Mouse (Mus musculus): ENCODE measurements around the gene Dynlrb2. TPM values are rescaled to one million over a fixed set of nuclear protein-coding genes. Genes with fewer than 3 reads are reported as not detected.

Gene Dynlrb2
- 1 to 10 TPM; 1.5 to 1.8 TPM for total RNA-seq (2021)
- long read RNA-seq, experiment 1, partial matches to known transcripts = 0 of 1 reads
- long read RNA-seq, experiment 1, other reads (novel, unspliced or antisense) = 0 of 1 reads
- long read RNA-seq, experiment 2, partial matches to known transcripts = 0 of 1 reads
- long read RNA-seq, experiment 2, other reads (novel, unspliced or antisense) = 0 of 1 reads

DNA sequence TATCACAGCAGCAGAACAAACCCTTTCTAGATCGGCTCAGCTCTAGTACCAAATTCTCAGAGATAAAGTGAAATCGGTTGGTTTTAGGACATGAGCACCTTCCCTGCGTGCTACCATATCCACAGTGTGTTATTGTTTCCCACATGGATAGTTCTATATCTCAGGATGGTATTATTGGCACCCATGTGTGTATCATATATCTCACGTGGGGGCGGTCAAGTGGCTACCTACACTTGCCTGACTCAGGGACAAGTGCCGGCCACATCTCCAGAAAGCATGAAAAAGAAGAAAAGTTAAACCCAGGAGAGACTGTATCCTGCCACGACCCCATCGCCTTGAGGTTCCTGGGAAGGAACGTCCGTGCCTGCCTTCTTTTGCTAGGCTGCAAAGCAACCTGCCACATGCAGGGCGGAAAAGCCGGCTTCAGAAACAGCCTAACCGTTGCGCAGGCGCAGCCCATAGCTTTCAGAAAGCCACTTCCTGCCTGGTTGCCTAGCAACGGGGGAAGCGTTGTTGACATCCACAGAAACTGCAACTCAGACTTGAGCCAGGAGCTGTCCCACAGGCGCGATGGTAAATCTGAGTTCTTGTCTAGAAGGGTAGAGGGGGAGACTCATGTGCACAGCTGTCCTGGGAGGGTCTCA lies at the start of gene Dynlrb2:
Gene Dynlrb2 (plus strand): TSS at position 498 of the 644 bp plus-strand sequence.
- DNase-seq (ENCODE audit: low spot score in 2 of 2) = peak; percentile 91 to 95

DNA sequence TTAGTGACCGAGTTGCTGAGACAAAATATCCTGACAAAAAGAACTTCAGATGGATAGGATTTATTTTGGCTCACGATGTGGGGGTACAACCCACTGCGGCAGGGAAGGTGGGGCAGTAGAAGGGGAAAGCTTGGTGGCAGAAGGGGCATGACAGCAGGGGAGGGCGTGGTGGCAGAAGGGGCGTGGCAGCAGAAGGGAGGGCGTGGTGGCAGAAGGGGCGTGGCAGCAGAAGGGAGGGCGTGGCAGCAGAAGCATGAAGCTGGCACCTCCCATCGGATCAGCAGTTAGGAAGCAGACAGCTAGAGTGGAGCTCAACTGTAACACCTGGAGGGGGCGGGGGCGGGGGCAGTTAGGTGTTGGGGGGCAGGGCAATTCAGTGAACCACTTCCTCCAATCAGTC lies 46.2 kb upstream of the Dynlrb2 start:
- DNase-seq (ENCODE audit: low spot score in 2 of 2) = no peak

DNA sequence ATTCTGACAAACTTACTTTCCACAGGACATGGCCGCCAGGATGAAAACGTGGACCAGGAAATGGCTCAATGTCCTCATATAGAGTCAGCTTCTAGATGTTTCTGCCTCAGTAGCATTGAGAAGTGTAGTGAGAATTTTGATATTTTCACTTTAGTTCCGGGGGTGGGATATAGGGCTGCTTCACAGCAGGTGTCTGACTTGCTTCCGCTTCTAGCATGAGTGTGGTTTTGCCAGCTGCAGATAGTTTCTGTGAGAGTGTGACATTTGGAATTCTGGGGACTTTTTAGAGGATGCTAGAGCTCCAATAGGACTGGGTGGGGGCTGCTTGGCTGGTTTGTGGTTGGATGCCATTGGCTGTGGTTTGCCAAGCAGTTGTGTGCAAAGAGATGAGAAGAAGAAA lies 43.3 kb upstream of the Dynlrb2 start:
- no peak for DNase-seq (ENCODE audit: low spot score in 2 of 2)

GRCm38 (mm10) chr8:116466586-116466985 lies 38.2 kb upstream of the Dynlrb2 start:
- DNase-seq (ENCODE audit: low spot score in 2 of 2) = no peak

DNA sequence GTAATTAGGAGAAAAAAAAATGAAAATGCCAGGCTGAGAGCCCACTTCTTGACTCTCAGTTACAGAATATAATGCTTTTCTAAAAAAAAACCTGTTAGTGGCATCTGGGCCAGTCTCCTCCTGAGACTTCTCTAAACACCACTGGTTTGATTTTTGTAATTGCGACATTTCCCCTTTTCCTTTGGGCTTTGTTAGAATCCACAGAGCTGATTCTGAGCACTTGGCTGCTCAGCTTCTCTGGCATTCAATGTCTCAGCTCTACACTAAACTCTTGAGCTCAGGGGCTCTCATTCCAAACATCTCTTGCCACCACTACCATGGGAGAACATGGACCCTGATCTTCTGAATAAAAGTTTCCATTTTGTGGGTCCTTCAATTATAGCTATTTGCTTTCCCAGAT lies 37.7 kb upstream of the Dynlrb2 start:
- DNase-seq (ENCODE audit: low spot score in 2 of 2) = no peak

DNA sequence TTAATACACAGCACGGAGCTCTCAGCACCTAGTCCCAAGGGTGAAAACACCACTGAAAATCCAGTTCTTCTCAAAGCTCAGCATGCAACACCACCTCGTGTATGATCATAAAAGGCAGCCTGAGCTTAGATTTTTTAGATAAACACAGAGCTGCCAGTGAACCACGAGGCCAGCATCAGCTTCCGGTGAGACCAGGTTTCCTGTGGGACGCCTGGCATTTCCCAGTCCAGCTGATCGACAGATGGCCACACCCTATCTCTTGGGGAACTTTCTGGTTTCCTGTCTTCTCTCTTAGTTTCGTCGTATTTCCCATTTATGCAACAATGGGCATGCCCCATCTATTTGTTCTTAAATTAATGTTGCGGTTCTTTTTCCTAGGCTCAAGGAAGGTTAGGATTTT lies 26.8 kb upstream of the Dynlrb2 start:
- DNase-seq (ENCODE audit: low spot score in 2 of 2) = no peak

- no peak for DNase-seq (ENCODE audit: low spot score in 2 of 2)
Observed at GRCm38 (mm10) chr8:116478681-116479080, 26.1 kb upstream of the Dynlrb2 start.

DNA sequence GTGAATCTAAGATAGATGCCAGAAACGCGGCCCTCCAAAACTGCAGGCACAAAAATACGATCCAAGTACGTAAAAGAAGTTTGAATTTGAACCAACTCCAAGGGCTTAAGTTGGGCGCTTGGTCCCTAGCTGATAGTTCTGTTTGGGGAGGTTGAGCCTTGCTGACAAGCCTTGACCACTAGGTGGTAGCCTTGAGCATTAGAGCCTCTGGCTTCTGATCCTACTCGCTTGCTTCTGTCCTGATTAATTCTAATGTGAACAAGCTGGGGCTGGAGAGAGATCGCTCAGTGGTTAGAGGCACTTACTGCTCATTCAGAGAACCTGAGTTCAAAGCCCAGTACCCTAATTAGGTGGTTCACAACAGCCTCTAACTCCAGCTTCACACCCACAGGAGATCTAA lies 23.9 kb upstream of the Dynlrb2 start:
- DNase-seq (ENCODE audit: low spot score in 2 of 2) = peak; percentile 50 to 70

GRCm38 (mm10) chr8:116482738-116483137 lies 22.0 kb upstream of the Dynlrb2 start:
- DNase-seq (ENCODE audit: low spot score in 2 of 2) = no peak

DNA sequence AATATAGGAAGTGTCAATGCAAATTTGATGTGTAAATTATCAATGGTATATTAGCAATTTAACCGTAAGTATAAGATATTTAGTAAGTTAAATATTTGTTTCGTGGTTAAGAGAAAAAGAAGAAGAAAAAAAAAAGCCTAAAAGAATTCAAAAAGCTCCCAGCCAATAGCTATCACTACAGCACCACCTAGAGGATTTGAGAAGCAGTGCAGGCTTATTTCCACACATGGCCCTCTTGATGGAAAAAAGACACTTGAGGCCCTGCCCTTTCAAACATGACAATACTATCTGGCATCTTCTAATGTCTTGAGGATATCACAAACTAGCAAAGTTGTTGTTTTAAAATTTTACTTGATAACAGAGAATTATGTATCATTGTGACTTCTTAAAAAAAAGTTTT lies 20.7 kb upstream of the Dynlrb2 start:
- DNase-seq (ENCODE audit: low spot score in 2 of 2) = no peak

DNA sequence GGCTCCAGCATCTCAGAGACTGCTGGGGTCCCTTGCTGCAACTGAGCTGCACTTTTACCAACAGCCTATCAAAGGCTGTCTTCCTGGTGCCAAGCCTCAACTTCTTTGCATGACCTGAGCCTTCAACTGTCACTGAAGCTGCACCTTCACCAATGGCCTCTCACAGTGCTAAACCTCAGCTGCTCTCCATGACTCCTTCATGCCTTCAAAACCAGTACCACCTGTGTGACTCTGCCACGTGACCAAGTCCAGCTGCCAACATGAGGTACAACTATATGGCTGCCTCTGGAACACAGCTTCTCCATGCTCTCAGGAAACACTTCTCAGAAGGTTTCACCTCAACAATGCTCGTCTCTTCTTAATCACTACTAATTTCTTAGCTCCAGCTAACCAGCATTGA lies 16.2 kb upstream of the Dynlrb2 start:
- DNase-seq (ENCODE audit: low spot score in 2 of 2) = no peak

GRCm38 (mm10) chr8:116500057-116500809 lies 4.5 kb upstream of the Dynlrb2 start:
- peak in 1 of 2 experiments; percentile 48 for DNase-seq (ENCODE audit: low spot score in 2 of 2)

GRCm38 (mm10) chr8:116508721-116509120 lies 3.9 kb downstream of the Dynlrb2 start:
- DNase-seq (ENCODE audit: low spot score in 2 of 2) = no peak

- no peak for DNase-seq (ENCODE audit: low spot score in 2 of 2)
Observed at GRCm38 (mm10) chr8:116509247-116509646, 4.5 kb downstream of the Dynlrb2 start.

GRCm38 (mm10) chr8:116519676-116520075 lies 14.9 kb downstream of the Dynlrb2 start:
- no peak for DNase-seq (ENCODE audit: low spot score in 2 of 2)

- DNase-seq (ENCODE audit: low spot score in 2 of 2) = no peak
Observed at GRCm38 (mm10) chr8:116521208-116521607, 16.4 kb downstream of the Dynlrb2 start.

DNA sequence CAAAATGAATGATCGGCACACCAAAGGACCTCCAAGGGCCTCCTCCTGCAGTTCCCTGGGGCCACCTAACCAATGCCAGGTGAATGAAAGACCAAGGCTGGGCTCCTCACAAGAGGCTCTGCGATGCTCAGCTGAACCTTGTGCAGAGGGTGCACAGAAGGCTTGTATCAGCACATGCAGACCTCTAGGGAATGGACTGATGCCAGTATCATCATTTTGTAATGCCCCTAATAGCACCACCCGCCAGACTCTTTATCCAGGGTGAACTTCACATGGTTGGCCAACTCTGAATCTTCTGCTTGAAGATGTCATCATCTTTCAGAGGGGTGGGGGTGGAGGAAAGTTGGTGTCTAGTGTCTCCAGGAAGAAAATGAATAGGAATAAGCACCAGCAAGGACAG lies 16.9 kb downstream of the Dynlrb2 start:
- DNase-seq (ENCODE audit: low spot score in 2 of 2) = no peak

DNA sequence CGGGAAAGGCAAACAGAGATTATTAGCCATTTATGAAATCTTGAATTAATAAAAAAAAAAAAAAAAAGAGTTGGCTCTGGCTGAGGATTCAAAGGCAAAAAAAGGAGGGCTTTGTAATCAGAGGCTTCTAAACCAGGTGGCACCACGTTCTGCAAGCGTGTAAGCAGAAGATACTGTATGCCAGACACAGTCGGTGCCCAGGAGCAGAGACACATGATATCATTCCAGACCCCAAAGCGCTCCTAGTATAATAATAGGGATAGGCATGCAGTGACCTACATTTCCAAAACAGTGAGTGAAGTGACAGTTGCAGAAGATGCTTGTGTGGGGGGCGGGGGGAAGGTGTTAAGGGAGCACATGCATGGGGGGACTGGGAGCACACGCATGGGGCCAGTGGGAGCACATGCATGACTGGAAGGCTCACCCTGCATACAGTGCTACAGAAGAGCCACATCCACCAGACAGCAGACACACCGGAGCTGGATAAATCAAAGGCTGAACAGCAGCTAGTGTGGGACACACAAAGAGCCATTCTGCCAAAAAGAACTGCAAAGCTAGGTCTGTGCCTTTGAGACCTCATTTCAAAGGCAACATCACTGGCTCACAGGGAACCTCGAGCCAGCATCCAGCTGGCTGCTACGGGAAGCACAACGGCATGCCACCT lies 17.5 kb downstream of the Dynlrb2 start:
- no peak for DNase-seq (ENCODE audit: low spot score in 2 of 2)

DNA sequence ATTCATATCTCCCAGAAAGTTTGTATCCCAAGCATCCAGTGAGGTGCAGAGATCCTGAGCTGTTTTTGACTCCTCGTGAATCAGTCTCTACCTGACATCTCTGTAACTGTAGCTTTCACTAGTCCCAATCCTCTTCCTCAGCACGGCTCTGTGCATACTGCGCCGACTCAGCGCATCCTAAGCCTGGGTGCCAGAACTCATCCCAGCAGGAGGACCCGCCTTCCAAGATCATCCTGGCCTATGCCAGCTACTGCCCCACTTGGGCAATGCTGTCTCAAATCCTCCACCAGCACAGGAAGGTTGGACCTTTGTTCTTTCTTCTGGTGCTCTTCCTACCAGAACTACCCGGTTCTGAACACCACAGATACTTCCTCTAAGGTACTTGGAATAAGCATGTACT lies 20.1 kb downstream of the Dynlrb2 start:
- DNase-seq (ENCODE audit: low spot score in 2 of 2) = no peak

GRCm38 (mm10) chr8:116528736-116529135 lies 24.0 kb downstream of the Dynlrb2 start:
- DNase-seq (ENCODE audit: low spot score in 2 of 2) = no peak

- DNase-seq (ENCODE audit: low spot score in 2 of 2) = no peak
Observed at GRCm38 (mm10) chr8:116533081-116533480, 28.3 kb downstream of the Dynlrb2 start.

GRCm38 (mm10) chr8:116536786-116537185 lies 32.0 kb downstream of the Dynlrb2 start:
- DNase-seq (ENCODE audit: low spot score in 2 of 2) = no peak

Measured in left cerebral cortex, adult 18-20 months (tissue).